Mouse (Mus musculus) heart, adult 18-20 months (tissue): ENCODE measurements at regions not wholly inside any gene's neighbourhood (a gene's known extent, or its start where the extent isn't known, plus 50 kb on each side); places are given as distances from the start of the nearest gene placed in this dataset.
A peak's percentile ranks its signal among the peaks of the same experiment; 100 is the strongest.

ENCODE experiments used
- DNase-seq, 2 experiments: peaks; one replicate each; pipeline ENCODE4 v3.0.0; 2021 to 2022; ENCODE audit warnings: mixed read lengths in 1 of 2

GRCm38 (mm10) chr13:79453227-79453626 is 1253.7 kb upstream of the Nr2f1 start:
- DNase-seq, result no peak

DNA sequence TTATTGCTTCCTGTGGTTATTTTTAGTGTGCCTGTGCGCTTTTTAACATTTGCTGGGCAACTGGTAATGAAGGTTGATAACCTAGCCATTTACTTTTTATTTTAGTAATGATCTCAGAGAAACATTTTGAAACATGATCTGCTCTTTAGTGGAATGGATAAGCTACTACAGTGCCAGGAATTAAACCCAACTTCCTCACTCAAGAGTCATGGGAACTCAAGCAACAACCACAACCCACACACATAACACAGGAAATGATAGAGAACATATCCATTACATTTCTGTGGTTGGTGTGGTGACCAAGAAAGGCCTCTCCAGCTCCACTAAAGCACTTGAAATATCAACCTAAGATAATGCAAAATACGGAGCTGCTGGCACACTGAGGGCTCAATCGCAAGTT is 1243.6 kb upstream of the Nr2f1 start:
- no peak for DNase-seq

DNA sequence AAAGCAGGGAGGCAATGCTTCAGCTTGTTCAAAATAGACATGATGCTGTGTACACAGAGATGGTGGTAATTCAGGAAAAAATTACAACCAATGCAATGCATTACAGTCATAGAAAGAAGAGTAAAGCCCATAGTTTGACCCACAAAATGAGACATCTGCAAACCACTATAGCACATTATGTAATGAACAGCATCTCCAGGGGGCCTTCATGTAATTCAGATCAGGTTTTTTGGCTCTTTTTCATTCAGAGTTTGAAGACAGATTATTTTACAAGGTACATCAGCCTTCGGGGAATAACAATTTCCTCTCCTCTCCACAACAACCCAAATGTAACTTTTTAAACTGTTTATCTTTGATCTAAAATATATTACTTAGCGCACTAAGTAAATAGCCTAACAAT is 1243.1 kb upstream of the Nr2f1 start:
- no peak for DNase-seq

GRCm38 (mm10) chr13:79431465-79431864 is 1231.9 kb upstream of the Nr2f1 start:
- no peak for DNase-seq

DNA sequence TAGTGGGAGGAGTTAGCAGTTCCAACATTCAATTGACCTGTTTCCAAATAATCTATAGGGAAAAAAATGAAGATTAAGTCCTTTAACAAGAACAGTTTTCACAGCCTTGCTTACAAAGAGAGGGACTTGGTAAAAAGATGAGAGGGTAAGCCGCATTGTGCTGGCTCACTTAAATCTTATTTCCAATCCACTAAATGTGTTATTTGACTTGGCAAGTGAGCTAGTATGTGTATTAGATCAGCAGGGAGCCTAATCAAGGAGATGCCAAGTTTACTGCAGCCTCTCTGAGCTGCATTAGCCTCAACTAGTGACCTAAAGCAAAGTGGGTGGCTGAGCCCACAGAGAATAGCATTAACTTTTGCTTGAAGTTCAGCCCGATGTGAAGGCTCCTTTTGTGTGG is 1231.4 kb upstream of the Nr2f1 start:
- DNase-seq, result no peak

DNA sequence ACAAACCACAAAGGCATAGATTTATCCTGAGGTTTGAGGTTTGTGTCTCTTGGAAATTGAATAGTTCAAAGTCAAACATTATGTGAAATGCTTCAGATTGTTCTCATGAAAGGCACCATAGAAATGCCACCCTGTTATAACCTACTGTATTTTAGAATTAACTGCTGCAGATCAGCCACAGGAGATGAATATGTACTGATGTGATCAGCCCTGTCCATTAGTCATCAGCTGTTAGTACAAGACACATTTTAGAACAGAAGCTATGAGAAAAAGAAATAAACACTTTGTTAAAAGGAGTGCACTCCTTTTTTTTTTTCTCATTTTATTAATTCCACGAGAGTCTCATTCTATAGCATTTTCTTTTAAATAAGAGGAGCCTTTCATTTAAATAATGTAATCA is 1231.0 kb upstream of the Nr2f1 start:
- DNase-seq, result no peak

- no peak for DNase-seq
Measured at GRCm38 (mm10) chr13:79417841-79418240, 1218.3 kb upstream of the Nr2f1 start.

GRCm38 (mm10) chr13:79400082-79400481 is 1200.5 kb upstream of the Nr2f1 start:
- DNase-seq, result no peak

DNA sequence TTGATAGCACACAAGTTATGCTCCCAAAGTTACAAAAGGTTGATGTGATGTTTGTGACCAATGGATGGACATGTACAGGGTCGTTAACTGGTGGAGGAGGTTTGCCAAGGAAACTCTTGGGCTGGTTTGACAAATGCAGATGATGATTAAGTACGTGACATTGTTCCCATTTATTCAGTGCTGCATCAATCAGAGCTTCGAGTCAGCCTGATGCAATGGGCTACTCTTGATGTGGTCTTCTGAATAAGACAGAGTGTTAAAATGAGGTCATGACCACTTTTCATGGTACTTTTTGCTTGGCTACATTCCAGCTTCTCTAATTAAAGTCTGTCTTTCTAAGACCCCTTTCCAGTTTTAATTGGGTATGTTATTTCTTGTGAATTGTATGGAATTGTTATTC is 1194.4 kb upstream of the Nr2f1 start:
- no peak for DNase-seq

DNA sequence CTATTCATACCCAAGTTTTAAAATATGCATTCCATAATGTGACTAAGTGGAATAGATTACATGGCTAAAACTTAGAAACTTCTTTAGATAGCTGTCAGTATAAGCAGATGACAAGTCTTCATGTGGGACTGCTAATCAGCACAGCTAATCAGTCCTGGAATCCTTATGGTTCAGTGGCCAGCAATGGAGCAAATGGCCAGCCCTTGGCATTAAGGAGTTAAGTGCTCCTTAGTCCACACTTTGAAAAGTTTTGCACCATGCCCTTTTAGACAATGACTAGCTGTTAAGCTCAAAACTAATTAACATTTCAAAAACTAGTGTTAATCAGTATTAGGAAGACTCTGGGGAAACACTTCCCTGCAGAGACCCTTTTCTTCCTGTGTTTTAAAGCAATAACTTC is 1188.4 kb upstream of the Nr2f1 start:
- DNase-seq, result no peak

- no peak for DNase-seq
Measured at GRCm38 (mm10) chr13:79341494-79341893, 1141.9 kb upstream of the Nr2f1 start.

GRCm38 (mm10) chr13:79340459-79340858 is 1140.9 kb upstream of the Nr2f1 start:
- DNase-seq, result no peak

- DNase-seq, result no peak
Measured at GRCm38 (mm10) chr13:79339793-79340192, 1140.2 kb upstream of the Nr2f1 start.

- DNase-seq, result no peak
Measured at GRCm38 (mm10) chr13:79320146-79320545, 1120.6 kb upstream of the Nr2f1 start.

GRCm38 (mm10) chr13:79309584-79310110 is 1110.1 kb upstream of the Nr2f1 start:
- no peak for DNase-seq

- no peak for DNase-seq
Measured at GRCm38 (mm10) chr13:79297225-79297710, 1097.7 kb upstream of the Nr2f1 start.

DNA sequence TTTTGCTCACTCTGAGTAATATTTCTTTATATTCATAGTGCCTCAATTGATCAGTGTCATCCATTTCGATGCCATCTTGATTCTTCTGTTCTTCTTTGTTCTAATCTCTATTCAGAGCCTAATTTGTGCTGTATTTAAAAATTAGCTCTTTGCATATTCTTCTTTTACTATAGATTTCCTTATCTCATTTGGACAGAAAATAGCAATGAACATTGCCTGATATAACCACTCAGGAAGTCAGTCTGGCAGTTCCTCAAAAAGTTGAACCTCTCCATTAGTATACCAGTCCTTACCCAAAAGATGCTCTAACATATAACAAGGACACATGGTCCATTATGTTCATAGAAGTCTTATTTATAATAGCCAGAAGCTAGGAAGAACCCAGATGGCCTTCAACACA is 1088.5 kb upstream of the Nr2f1 start:
- no peak for DNase-seq

DNA sequence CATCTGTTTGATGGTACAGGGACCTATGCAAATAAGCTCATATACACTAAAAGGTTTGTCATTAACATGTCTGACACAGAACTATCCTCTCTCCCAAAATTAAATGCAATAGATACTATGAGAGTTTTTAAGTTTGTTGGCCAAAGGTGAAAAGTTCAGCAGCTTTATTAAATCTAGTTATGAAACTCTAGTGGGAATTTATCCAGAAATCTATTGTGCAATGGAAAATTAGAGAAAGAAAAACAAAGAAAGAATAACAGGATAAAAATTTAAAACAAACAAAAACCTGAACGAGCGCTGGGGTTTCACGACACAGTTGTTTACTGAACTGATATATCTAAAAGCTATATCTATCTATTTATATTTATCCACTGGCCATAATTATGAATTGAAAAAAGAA is 1086.6 kb upstream of the Nr2f1 start:
- peak in 1 of 2 experiments; percentile 11 for DNase-seq

DNA sequence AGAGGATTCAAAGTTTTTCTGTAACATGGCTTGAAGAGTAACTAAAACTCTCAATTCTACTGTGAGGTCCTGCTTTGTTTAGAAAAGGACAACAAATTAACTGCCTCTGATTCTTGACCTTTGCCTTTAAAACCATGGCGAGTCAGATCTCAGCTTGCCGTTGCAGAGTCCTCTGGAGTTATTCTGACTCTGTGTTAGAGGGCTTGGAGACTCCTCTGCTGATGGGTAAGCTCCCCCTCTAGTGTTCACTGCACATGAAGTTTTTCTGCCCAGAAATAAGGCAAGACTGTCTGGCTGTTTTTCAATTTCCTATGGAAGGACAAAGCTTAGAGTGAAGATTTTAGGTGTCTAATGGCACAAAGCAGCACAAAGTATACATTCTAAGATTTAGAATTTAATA is 1085.9 kb upstream of the Nr2f1 start:
- DNase-seq, result peak; percentile 6 to 9

DNA sequence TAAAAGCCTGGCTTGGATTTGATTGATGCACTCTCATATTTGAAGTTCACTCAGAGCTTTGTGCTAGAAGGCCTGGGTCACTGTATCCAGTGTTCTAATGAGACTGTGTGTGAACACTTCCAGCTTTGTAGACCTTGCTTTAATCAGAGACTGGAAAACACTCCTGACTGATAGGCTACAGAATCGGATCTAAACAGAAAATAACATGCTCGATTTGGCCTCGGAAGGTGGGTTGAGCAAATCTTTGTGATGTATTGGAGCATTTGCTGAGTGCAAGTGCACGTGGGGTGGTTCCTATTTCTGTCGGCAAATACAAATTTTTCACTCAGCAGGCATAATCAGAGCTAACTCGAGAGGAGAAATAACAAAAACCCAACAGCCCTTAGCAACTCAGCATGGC is 1078.2 kb upstream of the Nr2f1 start:
- no peak for DNase-seq

DNA sequence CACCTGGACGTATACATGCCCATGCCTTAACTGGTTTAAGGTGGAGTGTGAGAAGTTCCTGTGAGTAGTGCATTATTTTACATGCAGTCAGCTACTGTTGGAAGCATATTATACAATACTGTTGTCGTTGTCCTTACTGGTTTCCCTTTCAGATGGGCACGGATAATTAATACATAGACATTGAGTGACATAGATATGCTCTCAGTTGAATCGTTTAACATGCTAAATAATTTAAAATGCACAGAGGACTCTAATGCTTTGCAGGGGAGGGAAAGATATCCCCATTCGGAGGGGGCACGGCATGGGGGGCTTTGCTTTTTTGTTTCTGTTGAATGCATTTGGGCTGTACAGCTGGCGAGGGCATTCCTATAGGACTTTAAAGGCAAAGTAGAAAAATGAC is 1077.8 kb upstream of the Nr2f1 start:
- no peak for DNase-seq

DNA sequence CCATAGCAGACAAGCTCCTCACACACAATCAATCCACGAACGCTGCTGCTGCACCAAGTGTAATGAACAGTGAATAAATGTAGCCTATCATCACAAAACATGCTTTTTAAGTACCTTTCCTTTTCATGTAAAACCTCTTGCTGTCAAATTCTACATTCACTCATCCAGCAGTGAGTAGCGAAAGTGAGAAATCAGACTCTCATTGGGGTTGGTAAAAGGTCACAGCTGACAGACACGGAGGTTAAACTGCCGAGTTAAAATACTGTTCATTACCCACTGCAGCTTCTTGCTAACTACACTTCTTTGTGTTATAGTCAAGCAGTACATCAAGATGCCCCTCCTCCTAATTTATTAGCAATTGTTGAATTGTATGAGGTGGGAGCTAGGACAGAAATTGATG is 1055.8 kb upstream of the Nr2f1 start:
- DNase-seq, result no peak

DNA sequence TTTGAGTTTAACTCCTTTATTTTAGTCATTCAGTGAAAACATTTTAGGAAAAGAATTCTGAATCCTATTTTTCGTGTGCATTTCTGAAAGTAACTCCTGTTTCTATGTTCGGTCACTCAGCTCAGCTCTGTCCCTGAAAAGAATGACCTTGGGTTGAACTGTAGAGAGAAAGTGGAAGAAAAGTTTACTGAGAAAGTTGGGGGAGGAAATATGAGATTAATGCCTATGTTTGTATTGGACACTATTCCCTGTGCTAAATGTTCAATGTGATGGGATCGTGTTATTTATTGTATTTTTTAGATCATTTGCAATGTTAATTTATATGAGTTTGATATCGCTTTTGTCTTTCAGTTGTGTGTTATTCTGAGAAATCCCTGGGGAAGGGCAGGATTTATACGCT is 1052.8 kb upstream of the Nr2f1 start:
- no peak for DNase-seq

DNA sequence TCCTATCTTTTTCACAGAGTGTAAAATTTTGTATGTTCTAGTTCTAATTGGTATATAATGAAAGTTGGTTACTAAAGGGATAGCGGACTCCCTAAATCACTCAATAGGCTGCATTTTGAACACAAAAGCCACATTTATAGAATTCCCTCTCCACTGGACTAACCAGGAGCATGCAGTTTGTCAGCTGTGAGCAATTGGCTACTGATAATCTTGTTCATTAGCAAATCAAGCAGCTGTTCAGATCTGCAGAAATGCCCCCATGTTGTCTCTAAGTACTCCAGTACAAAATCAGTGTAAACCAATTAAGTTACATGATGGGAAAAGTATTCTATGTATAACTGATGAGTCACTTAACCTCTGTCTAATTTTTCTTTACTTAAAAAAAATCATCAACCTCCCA is 1051.7 kb upstream of the Nr2f1 start:
- DNase-seq, result no peak
